Mouse (Mus musculus) CD8-positive naive resting alpha-beta T cell, adult 2 months (primary cell): ENCODE results near the gene Ncoa3.
"Not testable (repeated sequence)": the region's sequence is repeated elsewhere in the genome, so short reads cannot be mapped to it uniquely, and the experiment has no call there.

Source experiments
- DNase-seq, 2 experiments: peaks; one replicate each; pipeline ENCODE4 v3.0.0; 2022; ENCODE audit warnings: low read depth in 2 of 2, low spot score in 2 of 2

The Ncoa3 gene

DNA sequence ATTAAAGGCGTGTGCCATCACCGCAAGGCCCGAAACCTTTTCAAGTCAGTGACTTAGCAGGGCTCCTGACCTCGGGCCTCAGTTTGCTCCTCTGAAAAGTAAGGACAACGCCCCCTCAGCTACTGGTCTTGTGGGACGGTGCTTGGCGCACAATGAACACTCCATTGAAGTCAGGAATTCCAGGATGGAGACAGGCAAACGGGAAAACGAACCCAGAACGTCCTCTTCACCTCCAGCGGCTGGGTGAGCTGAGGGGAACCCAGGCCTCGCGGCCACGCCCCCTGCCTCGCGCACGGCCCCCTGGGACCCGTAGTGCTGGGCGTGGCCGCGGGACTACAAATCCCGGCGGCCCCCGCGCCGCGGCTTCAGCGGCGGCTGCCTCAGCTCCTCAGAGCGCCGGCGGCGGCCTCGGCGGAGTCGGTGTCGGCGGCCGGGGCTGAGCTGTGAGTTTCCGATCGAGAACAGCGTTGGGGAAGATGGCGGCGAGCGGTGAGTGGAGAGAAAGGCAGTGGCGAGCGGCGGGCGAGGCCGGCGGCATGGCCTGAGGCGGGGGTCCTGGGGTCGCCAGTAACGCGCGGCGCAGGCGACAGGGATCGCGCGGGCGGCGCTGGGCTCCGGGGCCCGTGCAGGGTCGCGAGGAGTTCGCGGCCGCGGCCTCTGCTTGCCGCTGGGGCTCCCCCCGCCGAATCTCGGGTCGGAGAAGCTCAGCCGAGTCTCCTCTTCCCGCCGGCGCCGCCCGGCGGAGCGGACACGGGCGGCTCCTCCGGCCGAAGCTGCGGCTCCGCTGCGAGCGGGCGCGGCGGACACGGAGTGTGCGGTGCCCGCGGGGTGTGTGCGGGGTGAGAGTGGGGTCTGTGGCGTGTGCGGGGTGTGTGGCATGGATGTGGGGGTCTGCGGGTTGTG, at the start of gene Ncoa3:
TSS of gene Ncoa3 (plus strand) at position 367 of the 903 bp plus-strand sequence.
- peak; percentile 85 to 87 for DNase-seq

DNA sequence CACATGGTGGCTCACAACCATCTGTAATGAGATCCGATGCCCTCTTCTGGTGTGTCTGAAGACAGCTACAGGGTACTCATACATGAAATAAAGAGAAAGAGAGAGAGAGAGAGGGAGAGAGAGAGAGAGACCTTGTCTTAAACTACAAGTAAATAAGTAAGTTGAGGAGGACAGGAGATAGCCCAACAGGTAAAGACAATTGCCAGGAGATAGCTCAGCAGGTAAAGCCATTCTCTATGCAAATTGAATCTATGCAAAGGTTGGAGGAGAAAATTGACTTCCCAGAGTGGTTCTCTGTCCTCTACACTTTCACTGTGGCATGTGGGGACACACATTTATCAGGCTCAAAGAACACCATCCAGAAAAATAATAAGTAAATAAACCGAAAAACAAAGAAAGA, 49.3 kb upstream of the Ncoa3 start:
- DNase-seq, result no peak

DNA sequence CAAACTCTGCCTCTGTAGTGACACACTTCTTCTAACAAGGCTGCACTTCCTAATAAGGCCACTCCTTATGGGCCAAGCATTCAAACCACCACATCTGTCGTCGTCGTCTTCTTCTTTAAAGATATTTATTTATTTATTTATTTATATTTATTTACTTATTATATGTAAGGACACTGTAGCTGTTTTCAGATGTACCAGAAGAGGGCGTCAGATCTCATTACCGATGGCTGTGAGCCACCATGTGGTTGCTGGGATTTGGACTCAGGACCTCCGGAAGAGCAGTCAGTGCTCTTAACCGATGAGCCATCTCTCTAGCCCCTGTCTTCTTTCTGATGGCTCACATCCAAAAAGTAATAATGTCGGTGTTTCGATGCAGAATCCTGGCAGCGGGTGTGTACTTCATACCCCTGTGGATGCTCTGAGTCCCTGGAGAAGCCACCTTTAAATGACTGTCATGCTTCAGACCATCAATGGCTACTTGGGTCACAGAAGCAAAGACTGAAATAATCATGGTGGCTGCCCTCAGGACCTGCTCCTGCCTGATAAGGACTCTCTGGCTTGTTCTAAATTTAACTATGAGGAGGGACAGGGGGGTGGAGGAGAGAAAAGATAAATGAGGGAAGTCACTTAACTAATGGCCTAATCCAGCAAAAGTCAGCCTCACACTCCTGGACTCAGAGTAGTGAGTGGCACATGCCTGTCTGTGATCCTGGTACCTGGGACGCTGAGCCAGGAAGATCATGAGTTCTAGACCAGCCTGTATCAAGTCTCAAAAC, 47.7 kb upstream of the Ncoa3 start:
- no peak for DNase-seq

DNA sequence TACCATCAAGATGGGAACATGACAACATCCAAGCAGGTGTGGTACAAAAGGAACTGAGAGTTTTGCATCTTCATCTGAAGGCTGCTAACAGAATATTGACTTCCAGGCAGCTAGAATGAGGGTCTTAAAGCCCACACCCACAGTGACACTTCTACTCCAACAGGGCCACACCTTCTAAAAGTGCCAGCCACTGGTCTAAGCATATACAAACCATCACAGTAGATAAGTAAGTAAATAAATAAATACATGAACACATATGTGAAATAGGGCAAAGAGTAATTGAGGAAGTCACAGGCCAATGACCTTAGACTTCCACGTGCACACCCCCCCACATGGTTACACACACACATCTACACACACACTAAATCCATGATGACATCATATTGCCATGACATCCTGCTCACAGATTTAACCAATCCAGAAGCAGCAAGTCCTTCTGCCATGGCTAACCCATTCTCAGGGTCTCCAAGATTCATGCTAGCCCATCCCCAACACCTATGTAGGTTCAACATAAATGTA, 46.3 kb upstream of the Ncoa3 start:
- DNase-seq, result no peak

DNA sequence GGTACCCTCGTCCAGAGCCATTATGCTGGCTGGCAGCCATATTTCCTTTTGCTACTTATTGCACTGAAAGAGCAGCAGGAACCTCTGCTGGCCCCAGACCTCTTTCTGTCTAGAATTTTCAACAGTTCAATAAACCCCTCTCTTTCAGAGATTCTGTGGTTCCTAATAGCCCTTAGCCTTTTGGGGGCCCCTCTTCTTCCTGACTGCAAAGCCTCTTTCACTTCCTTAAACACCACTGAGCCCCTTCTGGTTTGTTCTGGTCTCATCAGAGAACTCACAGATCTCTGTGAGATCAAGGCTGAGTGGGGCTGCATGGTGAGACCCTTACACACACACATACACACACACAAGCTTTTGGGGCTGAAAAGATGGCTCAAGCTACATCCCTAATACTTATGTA, 44.4 kb upstream of the Ncoa3 start:
- no peak for DNase-seq

DNA sequence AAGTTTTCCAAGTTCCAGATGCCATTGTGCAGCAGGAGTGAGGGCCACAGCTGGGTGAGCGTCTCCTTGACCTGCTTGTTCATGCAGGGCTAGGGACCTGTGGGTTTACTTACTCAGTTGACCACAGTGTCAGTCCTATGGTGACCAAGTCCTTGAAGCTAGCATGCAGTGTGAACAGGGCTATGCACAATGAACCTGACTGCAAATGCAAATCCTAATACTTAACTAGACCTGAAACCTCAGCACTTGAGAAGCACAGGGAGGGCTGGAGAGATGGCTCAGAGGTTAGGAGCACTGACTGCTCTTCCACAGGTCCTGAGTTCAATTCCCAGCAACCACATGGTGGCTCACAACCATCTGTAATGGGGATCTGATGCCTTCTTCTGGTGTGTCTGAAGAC, 43.7 kb upstream of the Ncoa3 start:
- not testable (repeated sequence) for DNase-seq

DNA sequence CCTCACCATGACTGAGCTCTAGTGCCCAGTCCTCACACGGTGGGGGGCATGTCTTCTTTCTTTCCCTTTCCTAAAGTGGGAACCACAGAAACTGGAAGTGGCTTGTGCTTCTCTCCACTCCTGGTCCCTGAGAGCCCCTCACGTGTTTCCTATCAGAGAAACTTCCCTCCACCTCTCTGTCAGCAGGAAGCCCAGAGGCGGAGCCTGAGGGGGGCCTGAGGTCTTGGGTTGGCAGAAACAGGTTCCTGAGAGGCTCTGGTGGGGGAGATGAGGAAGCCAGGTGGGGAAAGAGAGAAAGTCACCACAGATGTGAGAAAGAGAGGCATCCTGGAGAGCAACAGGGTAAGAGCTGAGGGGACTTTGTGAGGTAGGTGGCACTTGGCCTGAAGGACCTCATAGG, 42.7 kb upstream of the Ncoa3 start:
- DNase-seq, result peak in 1 of 2 experiments; percentile 24

DNA sequence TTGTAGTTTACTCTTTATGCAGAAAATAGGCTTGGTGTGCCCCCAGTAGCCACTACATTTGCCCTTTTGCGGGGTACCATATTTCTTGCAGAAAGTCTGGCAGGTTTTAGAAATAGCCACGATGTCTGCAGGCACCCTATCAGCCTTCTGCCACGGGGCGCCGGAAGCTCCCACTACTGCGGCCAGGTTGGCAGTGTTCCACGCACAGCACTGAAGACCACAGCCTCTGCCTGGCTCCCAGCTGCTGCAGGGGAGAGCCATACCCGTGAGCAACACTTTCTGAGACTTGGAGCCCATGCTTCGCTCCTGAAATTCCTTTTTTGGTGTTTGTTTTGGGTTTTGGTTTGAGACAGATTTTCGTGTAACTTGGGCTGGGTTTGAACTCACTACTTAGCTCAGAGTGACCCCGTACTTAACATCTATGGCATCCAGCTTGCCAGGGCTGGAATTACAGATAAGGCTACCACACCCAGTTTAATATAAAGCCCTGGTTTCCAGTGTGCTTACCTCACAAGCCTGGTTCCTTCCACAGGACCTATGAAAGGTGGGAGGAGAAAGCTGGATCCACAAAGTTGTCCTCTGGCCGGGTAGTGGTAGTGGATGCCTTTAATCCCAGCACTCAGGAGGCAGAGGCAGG, 40.9 kb upstream of the Ncoa3 start:
- DNase-seq, result peak; percentile 37 to 48

DNA sequence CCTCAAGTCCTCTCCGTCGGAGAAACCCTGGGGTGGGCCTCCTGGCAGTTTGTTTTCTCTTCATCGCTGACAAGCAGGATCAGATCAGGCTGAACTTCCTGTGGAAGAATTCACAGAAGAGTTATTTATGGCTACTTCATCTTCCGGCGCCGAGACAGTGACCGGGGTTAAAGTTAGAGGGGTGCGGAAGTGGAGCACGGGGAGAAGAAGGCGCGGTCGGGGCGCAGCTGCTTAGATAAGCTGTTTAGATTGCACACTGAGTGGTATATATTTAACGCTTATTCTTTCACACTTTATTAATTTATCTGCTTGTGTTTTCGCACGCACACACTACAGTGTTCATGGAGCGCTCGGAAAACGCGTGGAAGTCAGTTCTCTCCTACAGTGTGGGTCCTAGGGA, 37.6 kb upstream of the Ncoa3 start:
- DNase-seq, result peak; percentile 65 to 71

DNA sequence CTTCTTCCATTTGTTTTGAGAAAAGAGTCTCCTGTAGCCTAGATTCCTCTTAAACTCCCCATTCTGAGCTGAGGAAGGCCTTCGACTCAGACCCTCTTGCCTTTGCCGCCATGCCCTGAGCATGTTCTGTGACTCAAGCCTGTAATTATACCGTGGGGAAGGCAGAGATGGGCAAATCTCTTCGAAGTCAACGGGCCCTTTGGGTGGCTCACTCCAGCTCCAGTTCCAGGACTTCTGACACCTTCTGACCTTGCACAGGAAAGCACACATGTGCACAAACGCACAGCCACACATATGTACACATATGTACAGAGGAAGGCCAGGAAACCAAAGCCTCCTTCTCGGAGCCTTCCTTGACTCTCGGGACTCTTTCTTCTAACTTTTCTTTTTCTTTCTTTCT, 37.0 kb upstream of the Ncoa3 start:
- DNase-seq, result no peak

DNA sequence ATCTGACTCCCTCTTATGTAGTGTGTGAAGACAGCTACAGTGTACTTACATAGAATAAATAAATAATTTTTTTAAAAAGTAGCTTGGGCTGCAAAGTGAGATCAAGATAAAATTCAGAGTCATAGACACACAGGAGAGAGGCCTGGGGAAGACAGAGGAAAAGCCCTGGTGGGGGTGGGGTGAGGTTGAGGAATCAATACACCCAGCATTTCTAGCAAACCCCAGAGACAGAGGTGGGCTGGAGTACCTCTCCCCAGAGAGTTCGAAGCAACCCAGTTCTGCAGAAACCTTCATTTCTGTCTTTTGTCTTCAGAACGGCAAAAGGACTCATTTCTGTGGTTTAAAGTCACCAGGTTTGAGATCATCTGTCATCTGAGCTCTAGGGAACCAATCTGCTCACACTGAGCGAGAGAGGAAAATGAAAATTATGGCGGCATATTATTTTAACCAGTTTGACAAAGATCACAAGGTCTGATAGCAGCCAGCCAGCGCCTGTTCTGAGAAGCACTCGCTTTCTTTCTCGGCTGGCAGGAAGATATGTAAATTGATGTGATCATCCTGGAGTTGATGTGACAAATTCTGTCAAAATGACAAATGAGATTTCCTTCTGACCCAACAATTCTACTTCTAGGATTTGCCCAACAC, 36.2 kb upstream of the Ncoa3 start:
- DNase-seq, result peak in 1 of 2 experiments; percentile 23

DNA sequence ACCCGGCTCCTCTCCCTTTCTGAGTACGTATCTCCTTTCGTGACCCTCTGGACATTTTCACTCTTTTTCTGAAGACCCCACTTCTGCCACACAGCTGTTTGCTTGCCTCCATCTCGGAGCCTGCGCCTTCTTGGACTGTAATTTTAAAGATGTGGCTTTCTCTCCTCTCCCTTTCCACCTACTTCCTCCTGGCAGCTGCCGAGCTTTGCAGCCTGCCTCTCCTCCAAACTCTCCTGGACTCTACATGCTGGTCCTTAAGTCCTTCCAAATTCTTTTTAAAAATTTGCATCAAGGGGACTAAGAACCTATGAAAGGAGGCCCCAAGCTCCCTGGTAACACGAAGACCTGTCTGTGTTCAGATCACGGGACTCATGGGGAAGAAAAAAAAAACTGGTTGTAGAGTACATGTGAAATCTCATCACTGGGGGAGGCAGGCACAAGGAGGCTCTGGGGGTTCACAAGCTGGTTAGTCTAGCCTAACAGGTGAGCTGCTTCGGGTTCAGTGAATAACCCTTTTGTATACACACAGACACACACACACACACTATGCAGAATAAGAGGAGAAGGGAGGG, 35.1 kb upstream of the Ncoa3 start:
- no peak for DNase-seq

DNA sequence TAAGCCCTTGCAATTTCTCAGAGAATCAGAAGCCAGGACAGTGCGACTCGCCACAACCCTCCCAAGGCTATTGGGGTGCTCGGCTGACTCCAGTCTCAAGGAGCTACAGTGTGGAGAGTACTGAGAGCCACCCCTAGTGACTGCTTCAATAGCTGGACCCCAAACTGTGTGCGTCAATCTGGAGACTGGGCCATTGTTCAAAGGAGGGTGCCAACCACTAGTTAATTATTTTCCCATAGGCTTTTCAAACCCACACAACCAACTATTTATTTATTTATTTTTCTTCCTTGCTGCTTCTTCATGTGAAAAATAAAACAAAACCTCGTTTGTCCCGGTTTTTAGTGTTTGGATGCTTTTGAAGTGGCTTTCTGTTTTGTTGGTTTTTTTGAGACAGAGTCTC, 33.9 kb upstream of the Ncoa3 start:
- DNase-seq, result no peak

DNA sequence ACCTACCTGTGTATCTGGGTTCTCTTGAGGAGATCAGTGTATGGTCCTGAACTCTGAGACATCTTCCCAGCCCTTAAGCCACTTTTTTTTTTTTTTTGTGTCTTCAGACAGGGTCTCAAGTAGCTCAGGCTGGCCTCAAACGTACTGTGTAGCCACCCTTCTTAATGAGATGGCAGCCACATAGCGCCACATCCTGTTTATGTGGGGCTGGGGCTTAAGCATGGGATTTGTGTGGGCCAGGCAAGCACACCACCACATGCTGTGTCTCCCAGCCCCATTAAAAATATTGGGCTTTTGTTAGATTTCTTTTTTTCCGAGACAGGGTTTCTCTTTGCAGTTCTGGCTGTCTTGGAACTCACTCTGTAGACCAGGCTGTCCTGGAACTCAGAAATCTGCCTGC, 31.7 kb upstream of the Ncoa3 start:
- no peak for DNase-seq

DNA sequence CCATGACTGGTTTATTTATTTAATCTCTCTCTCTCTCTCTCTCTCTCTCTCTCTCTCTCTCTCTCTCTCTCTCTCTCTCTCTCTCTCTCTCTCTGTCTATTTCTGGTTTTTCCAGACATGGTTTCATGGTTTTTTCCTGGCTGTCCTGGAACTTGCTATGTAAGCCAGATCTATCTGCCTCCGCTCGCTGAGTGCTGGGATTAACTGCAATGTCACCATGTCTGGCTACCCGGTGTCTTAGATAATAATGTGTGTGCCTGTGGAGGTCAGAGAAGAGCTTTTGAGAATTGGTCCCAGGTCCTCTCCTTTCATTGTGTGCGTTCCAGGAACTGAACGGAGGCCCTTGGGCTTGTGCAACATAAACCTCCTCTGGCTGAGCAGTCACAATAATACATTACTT, 29.6 kb upstream of the Ncoa3 start:
- no peak for DNase-seq

DNA sequence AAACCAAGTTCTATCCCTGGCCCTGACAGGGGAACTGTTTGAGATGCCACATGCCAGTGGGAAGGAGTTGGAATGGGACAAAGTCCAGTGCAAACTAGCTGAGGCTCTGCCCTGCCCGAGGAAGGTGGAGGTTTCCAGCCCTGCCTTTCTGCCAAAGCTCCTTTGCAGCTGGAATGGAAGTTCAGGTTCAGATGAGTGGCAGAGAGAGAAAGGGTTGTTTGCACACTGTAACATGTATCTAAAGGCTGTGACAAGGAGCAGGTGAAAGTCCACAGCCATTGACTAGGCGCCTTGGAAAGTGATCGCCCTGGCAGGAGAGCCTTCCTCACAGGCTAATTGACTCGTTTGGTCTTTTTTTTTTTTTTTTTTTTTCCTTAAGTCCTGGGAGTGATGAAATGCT, 28.3 kb upstream of the Ncoa3 start:
- no peak for DNase-seq

DNA sequence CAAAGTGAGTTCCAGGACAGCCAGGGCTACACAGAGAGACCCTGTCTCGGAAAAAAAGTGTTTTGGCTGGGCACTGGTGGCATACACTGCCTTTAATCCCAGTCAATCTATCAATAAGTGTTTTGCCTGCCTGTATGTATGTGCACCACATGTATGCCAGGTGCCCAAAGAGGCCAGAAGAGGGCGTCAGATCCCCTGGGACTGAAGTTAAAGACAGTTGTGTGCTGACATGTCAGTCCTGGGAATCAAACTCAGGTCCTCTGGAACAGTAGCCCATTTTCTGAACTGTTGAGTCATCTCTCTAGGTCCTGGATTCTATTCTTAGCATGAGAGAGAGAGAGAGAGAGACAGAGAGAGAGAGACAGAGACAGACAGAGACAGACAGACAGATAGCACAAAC, 25.4 kb upstream of the Ncoa3 start:
- DNase-seq, result no peak

DNA sequence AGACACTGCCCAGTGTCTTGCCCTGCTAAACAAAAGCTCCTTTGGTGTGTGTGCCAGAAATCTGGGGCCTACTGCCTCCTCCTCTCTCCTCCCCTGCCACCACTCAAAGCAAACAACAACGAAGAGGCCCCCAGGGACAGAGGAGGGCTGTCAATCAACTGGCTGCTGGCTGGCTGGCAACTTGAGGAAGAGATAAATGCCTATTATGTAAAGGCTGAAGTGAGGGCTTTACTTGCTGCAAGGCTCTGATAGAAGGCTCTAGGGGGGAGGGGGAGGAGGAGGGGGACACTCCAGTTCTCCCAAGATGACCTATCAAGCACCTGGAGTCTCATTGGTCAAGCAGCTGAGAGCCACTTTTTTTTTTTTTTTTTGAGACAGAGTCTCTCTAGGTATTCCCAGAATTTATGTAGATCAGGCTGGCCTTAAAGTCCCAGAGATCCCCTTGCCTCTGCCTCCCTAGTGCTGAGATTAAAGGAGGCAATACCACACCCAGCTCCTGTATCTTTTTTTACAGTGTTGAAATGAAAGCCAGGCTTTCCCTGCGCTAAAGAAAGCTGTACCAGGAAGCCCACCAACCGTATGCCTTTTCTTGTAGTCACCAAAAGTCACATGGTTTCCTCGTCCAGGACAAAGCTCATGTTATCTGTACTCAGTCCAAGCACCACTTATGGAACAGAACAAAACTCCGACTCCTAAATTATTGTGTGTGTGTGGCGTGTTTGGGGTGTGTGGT, 24.4 kb upstream of the Ncoa3 start:
- DNase-seq, result no peak

DNA sequence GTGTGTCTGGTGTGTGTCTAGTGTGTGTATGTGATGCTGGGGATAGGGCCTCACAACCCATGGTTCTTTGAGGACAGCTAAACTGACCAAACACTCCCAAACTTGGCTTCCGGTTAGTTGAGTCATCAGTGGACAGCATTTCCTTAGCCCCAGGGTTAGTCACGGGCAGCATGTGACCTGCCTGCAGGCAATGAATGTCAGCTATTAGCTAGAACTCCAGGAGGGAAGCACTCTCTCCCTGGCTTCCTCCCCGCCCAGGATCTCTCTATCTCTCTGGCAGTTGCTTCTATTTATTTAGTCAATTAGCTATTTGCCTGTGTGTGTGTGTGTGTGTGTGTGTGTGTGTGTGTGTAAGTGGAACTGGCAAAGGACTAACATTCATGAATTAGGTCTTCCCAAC, 23.6 kb upstream of the Ncoa3 start:
- DNase-seq, result no peak

DNA sequence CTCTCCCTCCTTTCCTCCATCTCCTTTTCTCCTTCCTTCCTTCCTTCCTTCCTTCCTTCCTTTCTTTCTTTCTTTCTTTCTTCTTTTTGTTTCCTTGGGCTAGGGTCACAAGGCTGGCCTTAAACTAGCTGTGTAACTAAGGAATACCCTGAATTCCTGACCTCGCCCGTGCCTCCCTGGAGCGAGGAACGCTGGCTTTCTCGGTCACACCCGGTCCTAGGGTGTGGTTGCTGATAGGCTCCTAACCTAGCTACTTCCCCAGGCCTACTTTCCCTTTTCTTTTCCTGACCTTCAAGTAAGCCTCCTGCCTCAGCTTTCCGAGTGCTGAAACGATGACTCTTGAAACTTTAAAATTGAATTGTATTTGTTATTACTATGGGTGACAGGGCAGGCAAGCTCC, 23.0 kb upstream of the Ncoa3 start:
- no peak for DNase-seq
